8 mouse cellular contexts compared by ENCODE assay signal in genomic region chr2:27771936-27772335, GRCm38 (mm10).
A peak's percentile ranks its signal among the peaks of the same experiment; 100 is the strongest.
DNase-seq lines count a peak whose midpoint lies in the region; ATAC-seq and TF ChIP-seq lines count a peak whose summit lies in the region.

No protein-coding gene starts in this region.

- H3K36me3 ChIP-seq in heart, adult 2 months (ENCODE audit: control insufficient read depth, insufficient read depth, low read length), result no peaks in the 10 kb centered on the region
- no peaks in the 10 kb centered on the region for H3K36me3 ChIP-seq in kidney, embryonic 16.5 days (ENCODE audit: insufficient read depth, low read length)
- H3K36me3 ChIP-seq in liver, postnatal 0 days (replicated peaks; ENCODE audit: insufficient read depth, low read length), result no peaks in the 10 kb centered on the region

- H3K4me3 ChIP-seq in heart, adult 2 months, result no peak overlapping the region
- H3K4me3 ChIP-seq in kidney, embryonic 16.5 days (ENCODE audit: low read length), result no peak overlapping the region
- no peak overlapping the region for H3K4me3 ChIP-seq in liver, postnatal 0 days (ENCODE audit: low read depth, low read length)

- no peak for TF ChIP-seq POLR2A in heart, adult 2 months (IDR thresholded peaks at IDR 0.05; ENCODE audit: insufficient read depth, low read depth, low read length)

- no peak; the same call in 1 of the 2 replicates for TF ChIP-seq CTCF in heart, adult 2 months (IDR thresholded peaks at IDR 0.05)
- TF ChIP-seq CTCF in liver, postnatal 0 days (IDR thresholded peaks at IDR 0.05; ENCODE audit: low read depth), result peak; percentile 93

- H3K4me1 ChIP-seq in heart, adult 2 months (ENCODE audit: control insufficient read depth, insufficient read depth, low read length), result peaks cover 15% of the 10 kb centered on the region
- H3K4me1 ChIP-seq in kidney, embryonic 16.5 days (ENCODE audit: insufficient read depth, low read length), result peaks cover 37% of the 10 kb centered on the region
- 0 out of 2 replicates have a peak, but pooled peaks cover 8% of the 10 kb centered on the region for H3K4me1 ChIP-seq in liver, postnatal 0 days (ENCODE audit: insufficient read depth)

- H3K9ac ChIP-seq in heart, adult 2 months (ENCODE audit: low read depth, low read length), result no peak overlapping the region
- H3K9ac ChIP-seq in kidney, embryonic 16.5 days (replicated peaks; ENCODE audit: low read length), result no peak overlapping the region
- no peak overlapping the region for H3K9ac ChIP-seq in liver, postnatal 0 days (replicated peaks)

- no peaks in the 10 kb centered on the region for H3K27me3 ChIP-seq in heart, adult 2 months (ENCODE audit: control insufficient read depth, insufficient read depth, low read length)
- no peaks in the 10 kb centered on the region for H3K27me3 ChIP-seq in kidney, embryonic 16.5 days (ENCODE audit: insufficient read depth, low read length)
- H3K27me3 ChIP-seq in liver, postnatal 0 days (ENCODE audit: insufficient read depth, low read length), result no peaks in the 10 kb centered on the region

- intact Hi-C loops in heart, adult 2 months (cut with DNase I), result loop anchor here (1.0 to 5.0 kb wide), 2 partner anchors 115 to 645 kb away; no protein-coding TSS in a partner anchor

- peak overlapping the region; percentile 9; the same call in 1 of the 2 replicates for H3K27ac ChIP-seq in heart, adult 2 months
- H3K27ac ChIP-seq in kidney, embryonic 16.5 days (ENCODE audit: low read length), result no peak overlapping the region
- no peak overlapping the region for H3K27ac ChIP-seq in liver, postnatal 0 days (ENCODE audit: low read depth)

- H3K79me2 ChIP-seq in heart, adult 2 months (replicated peaks; ENCODE audit: control insufficient read depth, insufficient read depth, low read length), result no peaks in the 10 kb centered on the region

- DNase-seq in A20 (ENCODE audit: low read depth, low spot score) (peak; percentile 72), adipocyte (ENCODE audit: low spot score) (peak; percentile 86)
- DNase-seq in heart, adult 2 months, result peak; percentile 83 to 86
- peak; percentile 86 for DNase-seq in liver, postnatal 0 days
- DNase-seq in ovary, postnatal 36 days (ENCODE audit: low spot score), result peak; percentile 83
- DNase-seq in thymus, postnatal 25 days, result peak; percentile 62

- WGBS in heart, adult 2 months, result 17% methylated on average over 7 of the region's 7 CpGs
- WGBS in kidney, embryonic 16.5 days, result 19% methylated on average over 7 of the region's 7 CpGs
- WGBS in liver, postnatal 0 days (ENCODE audit: insufficient replicate concordance), result 25% methylated on average over 7 of the region's 7 CpGs

- ATAC-seq in common myeloid progenitor, adult 5-6 weeks (replicated peaks; ENCODE audit: low read depth, poor library complexity, severe bottlenecking), result peak; percentile 63
- peak; percentile 50 for ATAC-seq in kidney, embryonic 16.5 days (ENCODE audit: low FRiP score, low TSS enrichment)
- peak; percentile 12; the same call in 1 of the 2 replicates for ATAC-seq in liver, postnatal 0 days

- no peaks in the 10 kb centered on the region for H3K9me3 ChIP-seq in kidney, embryonic 16.5 days (ENCODE audit: low read length)
- H3K9me3 ChIP-seq in liver, postnatal 0 days (ENCODE audit: low read length), result no peaks in the 10 kb centered on the region

- TF ChIP-seq EP300 in heart, adult 2 months (IDR thresholded peaks at IDR 0.05; ENCODE audit: insufficient read depth, low read depth, low read length), result 0 out of 2 replicates have a peak, but pooled peaks have one; percentile 46
- no peak for TF ChIP-seq EP300 in liver, postnatal 0 days (IDR thresholded peaks at IDR 0.05; ENCODE audit: low read depth)

- no peak overlapping the region for H3K4me2 ChIP-seq in kidney, embryonic 16.5 days (replicated peaks; ENCODE audit: low read depth, low read length)
- no peak overlapping the region for H3K4me2 ChIP-seq in liver, postnatal 0 days (ENCODE audit: low read depth, low read length)

Comparison
In these comparisons a context has a peak if more than half of its experiments do, and no peak if none do; other contexts are left out.
1. ATAC-seq: peak in every context shown above with its lines; median percentile 63 in common myeloid progenitor, adult 5-6 weeks; 50 in kidney, embryonic 16.5 days; 12 in liver, postnatal 0 days.